Mouse (Mus musculus) myocyte (in vitro differentiated cells): ENCODE measurements around the gene Rmnd1. TPM values are rescaled to one million over a fixed set of nuclear protein-coding genes. Genes with fewer than 3 reads are reported as not detected.

Experiments
- H3K27me3 ChIP-seq: one replicate; pipeline ENCODE4 v1.6.1; 2011; ENCODE audit not compliant: control insufficient read depth, insufficient read depth, insufficient read length
- H3K36me3 ChIP-seq: one replicate; pipeline ENCODE4 v1.6.1; 2011; ENCODE audit not compliant: control insufficient read depth, insufficient read depth
- H3K4me2 ChIP-seq: one replicate; pipeline ENCODE4 v1.6.1; 2011; ENCODE audit warnings: low read depth, control low read depth
- H3K4me3 ChIP-seq: one replicate; pipeline ENCODE4 v1.5.1; 2011; ENCODE audit warnings: mild to moderate bottlenecking, control low read depth, moderate library complexity
- H3K79me2 ChIP-seq: one replicate; pipeline ENCODE4 v1.6.1; 2011; ENCODE audit not compliant: control insufficient read depth, insufficient read depth
- H3ac ChIP-seq: one replicate; pipeline ENCODE4 v1.6.1; 2011; ENCODE audit not compliant: control insufficient read depth, insufficient read length
- CEBPB ChIP-seq: IDR thresholded peaks from 2 replicates; pipeline ENCODE4 v1.6.1; 2011; ENCODE audit warnings: mild to moderate bottlenecking, moderate library complexity; ENCODE audit not compliant: poor library complexity, insufficient read depth, severe bottlenecking
- E2F4 ChIP-seq: IDR thresholded peaks from one replicate; pipeline ENCODE4 v1.6.1; 2011; ENCODE audit warnings: mild to moderate bottlenecking, control low read depth, moderate library complexity; ENCODE audit not compliant: insufficient read depth
- MAX ChIP-seq: IDR thresholded peaks from one replicate; pipeline ENCODE4 v1.6.1; 2011; ENCODE audit warnings: low read depth, mild to moderate bottlenecking, control low read depth
- MYOD1 ChIP-seq, 3 experiments: IDR thresholded peaks; one replicate each; pipeline ENCODE4 v1.6.1; 2011; ENCODE audit warnings: control low read depth in 2 of 3, low read depth in 2 of 3, mild to moderate bottlenecking in 2 of 3, moderate library complexity in 1 of 3; ENCODE audit not compliant: insufficient read length in 2 of 3, control insufficient read depth in 1 of 3
- MYOG ChIP-seq, 3 experiments: IDR thresholded peaks; one replicate each; pipeline ENCODE4 v1.6.1; 2011; ENCODE audit warnings: control low read depth in 2 of 3, low read depth in 2 of 3, mild to moderate bottlenecking in 2 of 3; ENCODE audit not compliant: insufficient read length in 2 of 3, control insufficient read depth in 1 of 3, insufficient read depth in 1 of 3
- POLR2A ChIP-seq: IDR thresholded peaks from one replicate; pipeline ENCODE4 v1.6.1; 2011; ENCODE audit warnings: low read depth, mild to moderate bottlenecking, control low read depth, moderate library complexity; ENCODE audit not compliant: insufficient read length
- POLR2AphosphoS2 ChIP-seq: IDR thresholded peaks from one replicate; pipeline ENCODE4 v1.6.1; 2011; ENCODE audit warnings: low read depth, control low read depth; ENCODE audit not compliant: insufficient read length
- REST ChIP-seq: IDR thresholded peaks from one replicate; pipeline ENCODE4 v1.6.1; 2011; ENCODE audit warnings: mild to moderate bottlenecking, control low read depth, moderate library complexity; ENCODE audit not compliant: insufficient read depth, insufficient read length
- SRF ChIP-seq: IDR thresholded peaks from one replicate; pipeline ENCODE4 v1.6.1; 2011; ENCODE audit warnings: low read depth; ENCODE audit not compliant: control insufficient read depth, insufficient read length
- TCF12 ChIP-seq: IDR thresholded peaks from one replicate; pipeline ENCODE4 v1.6.1; 2011; ENCODE audit warnings: mild to moderate bottlenecking, control low read depth; ENCODE audit not compliant: poor library complexity, insufficient read depth, severe bottlenecking
- TCF3 ChIP-seq: IDR thresholded peaks from one replicate; pipeline ENCODE4 v1.6.1; 2011; ENCODE audit warnings: low read depth, control low read depth; ENCODE audit not compliant: insufficient read length
- USF1 ChIP-seq: IDR thresholded peaks from one replicate; pipeline ENCODE4 v1.6.1; 2011; ENCODE audit warnings: low read depth, mild to moderate bottlenecking, control low read depth, moderate library complexity
- polyA plus RNA-seq: library from polyadenylated mRNA; unstranded; fragments of >200 nt; fragmentation: generic; extraction: Trizol; gene quantifications from one replicate; pipeline ENCODE4 v1.2.1, GENCODE M21; 2012; ENCODE audit warnings: missing spikeins

Gene Rmnd1
- polyA plus RNA-seq, 1 experiment: 22.1 TPM

DNA sequence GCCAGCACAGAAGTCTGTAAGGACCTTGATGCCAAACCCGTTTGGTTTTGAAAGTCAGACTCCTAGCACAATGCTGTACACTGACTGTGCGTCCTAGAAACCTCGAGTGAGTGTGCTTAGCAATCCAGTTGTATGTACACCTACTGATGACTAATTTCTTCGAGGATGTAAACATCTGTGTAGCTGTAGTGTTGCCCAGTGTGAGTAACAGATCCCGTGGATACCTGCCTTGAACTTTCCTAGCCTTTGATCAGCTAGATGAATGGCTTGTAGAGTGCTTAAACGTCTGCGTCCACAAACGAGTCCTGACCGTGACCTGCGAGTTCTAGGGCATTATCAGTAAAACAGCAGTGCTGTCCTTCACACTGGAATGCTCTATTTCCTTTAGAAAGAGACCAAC, 43.2 kb downstream of the Rmnd1 start:
- TF ChIP-seq MYOD1 (IDR thresholded peaks at IDR 0.05; ENCODE audit: control insufficient read depth in 1 of 3, insufficient read length in 2 of 3, low read depth in 2 of 3) (no peak), POLR2A (no peak), TCF3 (no peak), CEBPB (no peak), SRF (no peak), E2F4 (no peak), POLR2AphosphoS2 (no peak), REST (no peak), USF1 (no peak), MYOG (IDR thresholded peaks at IDR 0.05; ENCODE audit: control insufficient read depth in 1 of 3, insufficient read depth in 1 of 3, insufficient read length in 2 of 3, low read depth in 2 of 3) (no peak)
- H3K4me3 ChIP-seq: peak overlapping the region; percentile 57
- peak overlapping the region; percentile 0 for H3ac ChIP-seq
- no peaks in the 10 kb centered on the region for H3K27me3 ChIP-seq
- peaks cover 65% of the 10 kb centered on the region for H3K79me2 ChIP-seq
- H3K36me3 ChIP-seq: no peaks in the 10 kb centered on the region
- H3K4me2 ChIP-seq: peak overlapping the region; percentile 94

DNA sequence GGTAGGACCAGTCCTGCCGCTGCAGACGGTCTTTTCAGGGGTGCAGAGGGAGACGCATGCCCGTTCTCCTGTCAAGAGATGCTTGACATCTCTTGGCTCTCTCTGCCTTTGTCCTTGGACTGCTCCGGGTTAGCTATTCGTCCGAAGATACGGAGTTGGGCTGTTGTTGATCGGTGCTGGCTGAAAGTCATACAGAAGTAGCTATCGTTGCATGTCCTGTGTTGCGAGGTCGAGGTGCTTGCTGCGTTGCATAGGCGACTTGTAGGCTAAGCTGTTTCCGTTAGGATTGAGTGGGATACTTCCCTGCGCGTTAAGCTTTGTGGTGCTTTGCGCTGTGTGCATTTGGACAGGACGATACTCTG, 43.8 kb downstream of the Rmnd1 start:
- Histone ChIP-seq H3K27me3 (no peaks in the 10 kb centered on the region), H3K4me3 (peak overlapping the region; percentile 57), H3ac (peak overlapping the region; percentile 99), H3K36me3 (no peaks in the 10 kb centered on the region), H3K4me2 (peak overlapping the region; percentile 94), H3K79me2 (peaks cover 59% of the 10 kb centered on the region)
- no peak for TF ChIP-seq SRF
- TF ChIP-seq USF1: no peak
- TF ChIP-seq MYOD1 (IDR thresholded peaks at IDR 0.05; ENCODE audit: control insufficient read depth in 1 of 3, insufficient read length in 2 of 3, low read depth in 2 of 3): no peak
- TF ChIP-seq CEBPB: no peak
- TF ChIP-seq TCF3: no peak
- no peak for TF ChIP-seq REST
- TF ChIP-seq TCF12: no peak
- peak; percentile 17 for TF ChIP-seq POLR2A
- TF ChIP-seq MAX: no peak
- peak; percentile 77 for TF ChIP-seq POLR2AphosphoS2
- TF ChIP-seq MYOG (IDR thresholded peaks at IDR 0.05; ENCODE audit: control insufficient read depth in 1 of 3, insufficient read depth in 1 of 3, insufficient read length in 2 of 3, low read depth in 2 of 3): no peak
- TF ChIP-seq E2F4: no peak

DNA sequence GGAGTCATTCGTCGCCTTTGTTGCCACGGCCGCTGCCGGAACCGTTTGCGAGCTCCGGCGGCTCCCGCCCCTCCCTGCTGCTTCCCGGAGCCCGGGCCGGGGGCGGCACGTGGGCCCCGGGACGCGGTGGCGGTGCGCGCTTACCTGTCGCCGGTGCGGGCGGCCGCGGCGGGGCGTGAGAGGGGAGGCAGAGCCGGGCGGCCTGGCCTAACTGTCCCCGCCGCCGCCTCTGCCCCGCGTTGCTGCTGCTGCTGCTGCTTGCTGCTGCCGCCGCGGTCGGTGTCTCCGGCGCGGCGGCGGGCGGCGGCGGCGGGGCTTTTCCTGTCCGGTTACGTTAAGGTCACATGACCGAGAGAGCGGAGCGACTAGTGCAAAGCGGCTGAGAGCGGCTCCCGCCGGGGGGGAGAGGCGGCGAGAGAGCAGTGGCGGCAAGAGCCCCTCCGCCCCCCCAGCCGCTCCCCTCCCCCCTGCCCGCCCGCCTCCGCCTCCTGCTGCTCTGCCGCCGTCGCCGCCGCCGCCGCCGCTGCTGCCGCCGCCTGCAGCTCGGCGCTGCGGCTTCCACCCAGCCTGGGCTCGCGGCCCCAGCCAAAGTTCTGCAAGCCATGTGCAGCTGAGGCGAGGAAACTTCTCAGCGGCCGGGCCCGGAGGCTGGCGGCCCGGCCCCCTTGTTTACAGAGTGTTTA, 44.3 kb downstream of the Rmnd1 start, which contains the start of gene Zbtb2:
Zbtb2 (minus strand) TSS at position 408 of the 683 bp plus-strand sequence.
- Histone ChIP-seq H3K79me2 (peaks cover 54% of the 10 kb centered on the region), H3K27me3 (no peaks in the 10 kb centered on the region), H3K4me2 (peak within 1 kb of the TSS; percentile 94), H3ac (peak within 1 kb of the TSS; percentile 99), H3K36me3 (no peaks in the 10 kb centered on the region), H3K4me3 (peak within 1 kb of the TSS; percentile 57)
- TF ChIP-seq POLR2A (no peak), TCF12 (no peak), USF1 (no peak), E2F4 (no peak), CEBPB (no peak), MYOD1 (IDR thresholded peaks at IDR 0.05; ENCODE audit: control insufficient read depth in 1 of 3, insufficient read length in 2 of 3, low read depth in 2 of 3) (no peak), SRF (no peak), REST (no peak), MYOG (IDR thresholded peaks at IDR 0.05; ENCODE audit: control insufficient read depth in 1 of 3, insufficient read depth in 1 of 3, insufficient read length in 2 of 3, low read depth in 2 of 3) (no peak), POLR2AphosphoS2 (no peak), MAX (no peak), TCF3 (no peak)

DNA sequence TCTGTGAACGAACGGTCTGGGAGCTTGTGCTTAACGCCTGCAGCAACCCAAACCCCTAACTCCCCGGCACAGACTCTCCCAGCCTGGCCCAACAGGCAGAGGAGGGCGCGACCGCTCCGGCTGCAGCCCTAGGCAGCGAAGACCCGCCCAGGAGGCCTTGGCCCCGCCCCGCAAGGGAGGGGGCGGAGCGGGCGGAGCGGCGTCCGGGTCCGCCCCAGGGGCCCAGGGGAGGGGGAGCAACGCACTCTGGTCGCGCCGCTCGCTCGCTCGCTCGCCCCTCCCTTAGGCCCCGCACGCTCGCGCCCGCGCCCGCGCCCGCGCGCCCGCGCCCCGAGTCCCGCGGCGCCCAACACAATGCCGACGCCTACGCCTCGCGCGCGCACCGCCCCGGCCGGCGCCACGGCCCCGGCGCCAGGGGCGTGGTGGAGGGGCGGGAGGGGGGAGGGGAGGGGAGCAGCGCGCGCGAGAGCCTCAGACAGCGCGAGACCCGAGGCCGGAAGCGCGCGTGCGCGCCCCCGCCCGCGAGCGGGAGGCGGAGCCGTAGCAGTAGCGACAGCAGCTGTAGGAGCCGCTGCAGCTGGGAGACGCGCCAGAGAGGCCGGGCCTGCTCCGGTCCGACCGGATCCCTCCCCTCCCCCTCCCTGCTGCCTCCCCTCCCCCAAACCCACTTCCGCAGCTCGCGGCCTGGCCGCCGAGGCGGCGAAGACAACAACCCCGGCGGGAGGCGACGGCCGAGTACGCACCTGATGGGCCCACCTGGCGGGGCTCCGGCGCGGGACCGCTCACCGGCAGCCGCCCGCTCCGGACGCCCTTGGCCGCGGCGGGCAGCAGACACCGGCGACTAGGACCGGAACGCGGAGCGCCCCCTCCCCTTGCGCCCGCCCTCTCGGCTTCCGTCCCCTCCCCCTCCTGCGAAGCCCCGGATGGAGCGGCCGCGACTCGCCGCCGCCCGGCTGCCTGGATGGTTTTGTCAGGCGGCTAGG, 45.3 kb downstream of the Rmnd1 start:
- H3K4me2 ChIP-seq: peak overlapping the region; percentile 74
- H3K27me3 ChIP-seq: no peaks in the 10 kb centered on the region
- H3K79me2 ChIP-seq: peaks cover 50% of the 10 kb centered on the region
- TF ChIP-seq USF1: no peak
- TF ChIP-seq POLR2A: peak; percentile 95
- TF ChIP-seq CEBPB: no peak
- TF ChIP-seq E2F4: no peak
- TF ChIP-seq REST: no peak
- TF ChIP-seq POLR2AphosphoS2: peak; percentile 83
- TF ChIP-seq MAX: no peak
- TF ChIP-seq TCF3: peak; percentile 32
- no peak for TF ChIP-seq TCF12
- peak in 2 of 3 experiments; percentile 59 to 88 for TF ChIP-seq MYOD1 (IDR thresholded peaks at IDR 0.05; ENCODE audit: control insufficient read depth in 1 of 3, insufficient read length in 2 of 3, low read depth in 2 of 3)
- TF ChIP-seq SRF: peak; percentile 52
- TF ChIP-seq MYOG (IDR thresholded peaks at IDR 0.05; ENCODE audit: control insufficient read depth in 1 of 3, insufficient read depth in 1 of 3, insufficient read length in 2 of 3, low read depth in 2 of 3): peak in 2 of 3 experiments; percentile 66 to 86
- H3K4me3 ChIP-seq: peak overlapping the region; percentile 57
- H3ac ChIP-seq: peak overlapping the region; percentile 99
- H3K36me3 ChIP-seq: no peaks in the 10 kb centered on the region
